Mouse (Mus musculus) bone marrow, adult 2 months (tissue): ENCODE data around the gene Stard13. TPM values are rescaled to one million over a fixed set of nuclear protein-coding genes. Genes with fewer than 3 reads are reported as not detected.

Experiments
- H3K27ac ChIP-seq: fragments of 200-500 bp; 2 replicates; pipeline ENCODE4 v1.5.1; 2012; ENCODE audit warnings: low read depth, mild to moderate bottlenecking, control low read depth, inconsistent platforms, low read length; ENCODE audit not compliant: control insufficient read depth, poor library complexity, insufficient read depth
- H3K4me1 ChIP-seq: fragments of 200-500 bp; 2 replicates; pipeline ENCODE4 v1.6.1; 2011; ENCODE audit warnings: low read length; ENCODE audit not compliant: control insufficient read depth, insufficient read depth
- H3K4me3 ChIP-seq: fragments of 200-500 bp; replicated peaks from 2 replicates; pipeline ENCODE3; 2011; ENCODE audit warnings: mild to moderate bottlenecking, low read depth, low read length, control low read depth; ENCODE audit not compliant: control insufficient read depth
- CTCF ChIP-seq: fragments of 200-500 bp; IDR thresholded peaks from 2 replicates; pipeline ENCODE4 v1.5.1; 2011; ENCODE audit warnings: low read length, control low read depth; ENCODE audit not compliant: control insufficient read depth, insufficient read depth
- POLR2A ChIP-seq: fragments of 200-500 bp; IDR thresholded peaks from 2 replicates; pipeline ENCODE4 v1.6.1; 2011; ENCODE audit warnings: low read depth, mild to moderate bottlenecking, control low read depth, low read length, borderline replicate concordance; ENCODE audit not compliant: control insufficient read depth
- WGBS: fragments of 180-500 bp; shearing (Covaris S2); methylation state at CpG from one replicate; pipeline ENCODE4 v1.1.7; 2018; 5-methylcytosine and 5-hydroxymethylcytosine counted together
- polyA plus RNA-seq: library from polyadenylated mRNA; stranded (reverse); fragments of >200 nt; gene quantifications from 2 replicates; pipeline ENCODE4 v1.2.4, GENCODE M21; 2011; ENCODE audit warnings: low replicate concordance; ENCODE audit not compliant: missing spikeins, insufficient read depth, insufficient read length

Stard13 gene
- polyA plus RNA-seq, 1 experiment, result 0.80 TPM

GRCm38 (mm10) chr5:151023461-151023860 lies 210.2 kb downstream of the Stard13 start:
- Histone ChIP-seq H3K4me3 (no peak overlapping the region), H3K27ac (no peak overlapping the region), H3K4me1 (no peaks in the 10 kb centered on the region)
- TF ChIP-seq CTCF (no peak), POLR2A (no peak)
- 79% methylated on average over 8 of the region's 8 CpGs for WGBS

GRCm38 (mm10) chr5:151022939-151023338 lies 210.7 kb downstream of the Stard13 start:
- H3K4me3 ChIP-seq, result no peak overlapping the region
- 72% methylated on average over 1 of the region's 1 CpGs for WGBS
- TF ChIP-seq POLR2A (no peak), CTCF (no peak)
- H3K27ac ChIP-seq, result no peak overlapping the region
- H3K4me1 ChIP-seq, result no peaks in the 10 kb centered on the region

GRCm38 (mm10) chr5:151022026-151022425 lies 211.6 kb downstream of the Stard13 start:
- Histone ChIP-seq H3K4me1 (no peaks in the 10 kb centered on the region), H3K27ac (no peak overlapping the region), H3K4me3 (no peak overlapping the region)
- 84% methylated on average over 7 of the region's 7 CpGs for WGBS
- TF ChIP-seq CTCF (no peak), POLR2A (no peak)

GRCm38 (mm10) chr5:151020831-151021230 lies 212.8 kb downstream of the Stard13 start:
- H3K4me3 ChIP-seq, result no peak overlapping the region
- WGBS, result 55% methylated on average over 14 of the region's 14 CpGs
- TF ChIP-seq POLR2A (no peak), CTCF (no peak)
- H3K27ac ChIP-seq, result no peak overlapping the region
- no peaks in the 10 kb centered on the region for H3K4me1 ChIP-seq

GRCm38 (mm10) chr5:151020031-151020820 lies 213.4 kb downstream of the Stard13 start:
- TF ChIP-seq CTCF, result no peak
- TF ChIP-seq POLR2A, result no peak
- Histone ChIP-seq H3K4me1 (no peaks in the 10 kb centered on the region), H3K27ac (no peak overlapping the region), H3K4me3 (no peak overlapping the region)
- WGBS, result 68% methylated on average over 13 of the region's 13 CpGs

- 80% methylated on average over 5 of the region's 5 CpGs for WGBS
- no peak overlapping the region for H3K27ac ChIP-seq
- no peak for TF ChIP-seq POLR2A
- TF ChIP-seq CTCF, result no peak
- no peaks in the 10 kb centered on the region for H3K4me1 ChIP-seq
- no peak overlapping the region for H3K4me3 ChIP-seq
Measured at GRCm38 (mm10) chr5:151018959-151019358, 214.7 kb downstream of the Stard13 start.

- H3K4me3 ChIP-seq, result no peak overlapping the region
- no peaks in the 10 kb centered on the region for H3K4me1 ChIP-seq
- TF ChIP-seq CTCF (no peak), POLR2A (no peak)
- 76% methylated on average over 5 of the region's 5 CpGs for WGBS
- no peak overlapping the region for H3K27ac ChIP-seq
Measured at GRCm38 (mm10) chr5:151018450-151018849, 215.2 kb downstream of the Stard13 start.

GRCm38 (mm10) chr5:151004216-151004755 lies 229.3 kb downstream of the Stard13 start:
- Histone ChIP-seq H3K4me1 (no peaks in the 10 kb centered on the region), H3K27ac (no peak overlapping the region), H3K4me3 (no peak overlapping the region)
- WGBS, result 69% methylated on average over 1 of the region's 1 CpGs
- TF ChIP-seq CTCF, result no peak
- TF ChIP-seq POLR2A, result no peak
